Mouse (Mus musculus): Measurements from ENCODE around the gene B4galnt1. TPM values are rescaled to one million over a fixed set of nuclear protein-coding genes. Genes with fewer than 3 reads are reported as not detected.
"Not testable (repeated sequence)": the region's sequence is repeated elsewhere in the genome, so short reads cannot be mapped to it uniquely, and the experiment has no call there.

Gene B4galnt1
- total RNA-seq, 1 experiment from 2014 or later: 166 TPM

DNA sequence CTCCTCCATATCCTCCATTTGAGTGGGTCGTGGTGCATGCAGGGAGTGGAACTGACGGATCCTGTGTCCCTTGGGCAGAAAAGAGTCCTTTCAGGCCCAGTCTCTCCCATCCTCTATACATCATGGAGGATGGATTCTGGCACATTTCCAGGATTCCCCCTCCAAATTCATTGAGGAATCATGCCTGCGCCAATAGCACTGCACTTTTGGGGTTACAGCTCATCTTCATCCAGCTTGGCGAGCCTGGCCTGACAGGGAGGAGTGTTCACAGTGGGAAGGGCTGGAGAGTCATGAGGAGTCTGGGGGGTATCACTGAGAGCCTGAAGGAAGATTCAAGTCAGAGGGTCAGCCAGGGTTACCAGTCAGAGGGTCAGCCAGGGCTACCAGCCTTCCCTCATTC lies 17.6 kb downstream of the B4galnt1 start:
- ATAC-seq (replicated peaks; ENCODE audit: insufficient number of reproducible peaks, low FRiP score, low TSS enrichment, poor library complexity, severe bottlenecking): no peak

DNA sequence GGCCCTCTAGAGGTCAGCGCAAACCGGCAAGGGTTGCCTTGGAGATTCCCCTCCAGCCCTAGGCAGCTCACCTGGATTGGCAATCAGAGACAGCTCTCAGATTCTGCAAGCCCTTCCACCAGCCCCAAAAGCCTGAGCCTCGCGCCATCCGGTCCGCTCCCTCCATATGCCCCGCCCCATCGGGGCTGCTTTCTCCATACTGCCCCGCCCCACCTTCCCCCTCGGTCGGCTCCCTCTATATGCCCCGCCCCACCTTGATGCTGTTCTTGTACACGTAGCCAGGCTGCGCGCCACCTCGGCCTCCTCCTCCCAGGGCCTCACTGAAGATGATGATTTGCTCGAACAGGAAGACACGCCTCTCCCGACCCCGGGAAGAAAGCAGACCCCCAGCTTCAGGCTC lies 18.7 kb downstream of the B4galnt1 start:
- no peak for ATAC-seq (replicated peaks; ENCODE audit: insufficient number of reproducible peaks, low FRiP score, low TSS enrichment, poor library complexity, severe bottlenecking)

DNA sequence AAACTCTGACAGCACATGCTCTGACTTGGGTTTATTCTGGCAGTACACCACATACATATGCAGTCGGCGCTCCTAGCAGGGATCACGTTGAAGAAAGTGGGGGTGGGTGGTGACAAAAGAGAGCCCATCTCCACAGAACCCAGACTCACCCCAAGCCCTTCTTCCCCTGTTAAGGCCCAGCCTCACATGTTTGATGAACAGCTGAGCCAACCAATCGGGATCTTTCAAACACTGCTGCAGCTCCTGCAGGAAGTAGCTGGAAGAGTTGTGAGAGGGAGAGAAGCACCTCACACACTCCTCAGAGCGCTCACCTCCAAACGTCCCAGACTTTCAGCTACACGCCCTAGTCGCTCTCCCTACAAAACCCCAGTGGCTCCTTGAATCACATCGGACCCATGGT lies 20.1 kb downstream of the B4galnt1 start:
- ATAC-seq (replicated peaks; ENCODE audit: insufficient number of reproducible peaks, low FRiP score, low TSS enrichment, poor library complexity, severe bottlenecking): no peak

DNA sequence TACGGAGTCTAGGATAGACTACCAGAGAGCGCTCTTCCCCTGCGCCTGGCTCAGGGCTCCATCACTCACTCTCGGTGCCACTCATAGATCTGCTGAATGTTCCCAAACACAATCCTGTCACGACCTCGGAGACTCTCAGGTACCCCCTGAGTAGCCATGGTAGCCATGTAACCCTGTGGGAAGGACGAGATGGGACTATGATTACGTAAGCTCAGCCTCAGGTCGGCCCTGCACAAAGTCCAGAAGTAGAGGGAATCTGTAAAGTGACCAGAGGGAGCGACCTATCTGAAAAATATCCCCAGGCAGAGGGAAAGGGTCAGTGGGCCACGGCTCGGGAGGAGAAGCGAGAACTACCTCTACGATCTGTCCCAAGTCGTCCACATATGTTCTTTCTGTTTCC lies 20.5 kb downstream of the B4galnt1 start:
- no peak for ATAC-seq (replicated peaks; ENCODE audit: insufficient number of reproducible peaks, low FRiP score, low TSS enrichment, poor library complexity, severe bottlenecking)

DNA sequence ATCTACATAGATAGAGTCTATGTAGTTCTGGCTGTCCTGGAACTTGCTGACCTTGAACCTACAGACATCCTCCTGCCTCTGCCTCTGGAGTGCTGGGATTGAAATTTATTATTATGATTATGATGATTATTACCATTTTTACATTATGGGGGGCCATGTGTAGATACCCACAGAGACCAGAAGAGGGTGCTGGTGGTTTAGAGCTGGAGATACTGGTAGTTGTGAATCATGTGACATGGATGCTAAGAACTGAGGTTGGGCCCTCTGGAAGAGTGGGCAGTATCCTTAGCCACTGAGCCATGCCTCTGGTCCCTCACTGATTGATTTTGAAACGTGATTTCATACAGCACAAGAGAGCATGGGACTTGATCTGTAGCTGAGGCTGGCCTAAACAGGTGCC lies 21.4 kb downstream of the B4galnt1 start:
- no peak for ATAC-seq (replicated peaks; ENCODE audit: insufficient number of reproducible peaks, low FRiP score, low TSS enrichment, poor library complexity, severe bottlenecking)

DNA sequence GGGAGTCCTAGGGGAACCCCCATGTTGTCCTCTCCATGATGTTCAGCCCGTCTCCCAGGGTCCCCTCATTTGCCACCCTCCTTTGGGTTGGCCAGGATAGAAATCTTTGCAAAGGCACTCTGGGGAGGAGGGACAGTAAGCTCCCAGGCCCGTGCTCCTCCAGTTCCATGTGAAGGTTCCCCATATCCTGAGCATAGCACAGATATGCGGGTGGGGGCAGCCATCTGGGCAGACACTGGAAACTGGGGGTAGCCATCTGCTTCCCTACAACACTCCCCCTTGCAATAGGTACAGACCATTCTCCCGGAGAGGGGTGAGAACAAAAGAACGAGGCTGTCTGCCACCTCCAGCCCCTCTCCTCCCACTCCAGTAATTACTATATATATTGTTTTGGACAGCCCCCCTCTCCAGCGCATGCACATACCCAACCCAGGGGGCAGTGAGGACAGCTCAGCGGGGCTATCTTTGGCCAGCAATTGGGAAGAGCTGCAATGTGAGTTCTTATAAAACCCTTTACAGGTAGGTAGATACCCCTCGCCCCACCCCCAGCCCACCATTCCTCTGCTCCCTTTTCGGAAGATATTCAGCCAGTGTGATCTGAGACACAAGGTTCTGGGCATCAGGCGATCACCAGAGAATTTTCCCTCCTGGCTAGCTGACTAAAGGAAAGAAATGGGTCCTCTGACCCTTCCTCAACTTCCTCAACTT lies 22.5 kb downstream of the B4galnt1 start:
- no peak for ATAC-seq (replicated peaks; ENCODE audit: insufficient number of reproducible peaks, low FRiP score, low TSS enrichment, poor library complexity, severe bottlenecking)

DNA sequence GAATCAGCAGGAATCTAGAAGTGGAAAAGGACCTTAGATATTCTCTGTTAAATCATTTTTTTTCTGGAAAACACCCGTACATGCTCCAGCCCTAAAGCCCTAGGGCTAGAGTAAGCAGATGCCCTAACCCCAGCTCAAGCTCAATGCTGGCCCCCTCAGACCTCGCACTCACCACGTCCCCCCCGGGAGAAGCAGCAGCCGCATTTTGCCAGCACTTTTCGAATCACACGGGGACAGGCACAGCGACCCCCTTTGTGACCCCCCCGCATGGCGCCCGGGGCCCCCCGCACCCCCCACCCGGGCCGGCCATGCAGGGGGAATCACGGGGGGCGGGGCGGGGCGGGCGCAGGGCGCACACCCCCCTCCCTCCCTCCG lies 23.0 kb downstream of the B4galnt1 start:
- ATAC-seq (replicated peaks; ENCODE audit: insufficient number of reproducible peaks, low FRiP score, low TSS enrichment, poor library complexity, severe bottlenecking): no peak

DNA sequence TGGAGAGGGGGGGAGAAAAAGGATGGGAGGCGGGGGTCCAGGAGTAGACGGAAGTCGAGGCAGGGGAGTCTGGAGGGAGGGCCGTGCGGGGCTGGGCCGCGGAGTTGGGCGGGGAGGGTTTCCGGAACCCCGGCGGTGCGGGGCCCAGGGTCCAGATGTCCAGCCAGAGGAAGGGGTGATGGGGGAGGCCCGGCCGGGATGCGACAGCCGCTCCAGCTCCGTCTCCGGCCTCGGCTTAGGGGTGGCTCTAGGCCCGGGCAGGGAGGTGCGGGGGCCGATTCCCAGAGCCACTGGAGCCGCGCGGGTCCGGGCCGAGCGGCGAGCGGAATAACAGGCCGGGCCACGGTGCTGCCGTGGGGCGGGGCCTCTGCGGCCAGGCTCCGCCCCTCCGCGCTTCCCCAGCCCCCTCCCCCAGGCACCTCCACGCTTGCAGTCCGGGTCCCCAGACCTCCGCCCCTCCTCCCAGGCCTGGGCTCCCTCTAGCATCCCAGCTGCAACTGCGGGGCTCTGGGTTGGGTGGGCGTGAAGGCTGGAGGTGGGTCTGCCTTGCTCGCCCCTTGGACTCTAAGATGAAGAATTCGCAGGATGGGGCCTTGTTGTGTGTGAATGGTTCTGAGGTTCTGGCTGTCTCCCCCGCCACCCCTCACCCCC lies 23.6 kb downstream of the B4galnt1 start:
- no peak for ATAC-seq (replicated peaks; ENCODE audit: insufficient number of reproducible peaks, low FRiP score, low TSS enrichment, poor library complexity, severe bottlenecking)

DNA sequence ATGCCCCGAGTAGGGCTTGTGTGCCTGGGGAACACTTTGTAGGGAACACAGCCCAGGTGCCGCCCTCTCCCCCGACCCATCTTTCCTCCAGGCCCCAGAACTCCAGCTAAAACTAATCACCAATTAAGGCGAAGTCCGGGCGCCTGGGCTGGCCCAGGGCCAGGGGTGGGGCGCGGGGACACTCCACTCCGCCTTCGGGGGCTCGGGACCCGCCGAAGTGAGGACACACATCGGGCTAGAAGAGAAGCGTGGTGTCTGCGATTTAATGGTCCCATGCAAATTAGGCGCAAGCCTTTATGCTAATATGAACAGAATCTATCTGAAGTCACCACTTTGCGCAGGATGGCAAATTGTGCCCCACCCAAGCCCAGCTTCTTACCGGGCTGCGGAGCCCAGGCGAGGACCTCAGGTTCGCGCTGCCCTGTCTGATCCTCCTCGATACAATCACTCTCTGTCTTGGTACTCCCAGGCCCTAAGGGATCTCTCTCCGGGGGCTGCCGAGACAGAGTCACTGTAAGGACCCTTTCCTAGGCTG lies 24.2 kb downstream of the B4galnt1 start:
- ATAC-seq (replicated peaks; ENCODE audit: insufficient number of reproducible peaks, low FRiP score, low TSS enrichment, poor library complexity, severe bottlenecking): no peak

DNA sequence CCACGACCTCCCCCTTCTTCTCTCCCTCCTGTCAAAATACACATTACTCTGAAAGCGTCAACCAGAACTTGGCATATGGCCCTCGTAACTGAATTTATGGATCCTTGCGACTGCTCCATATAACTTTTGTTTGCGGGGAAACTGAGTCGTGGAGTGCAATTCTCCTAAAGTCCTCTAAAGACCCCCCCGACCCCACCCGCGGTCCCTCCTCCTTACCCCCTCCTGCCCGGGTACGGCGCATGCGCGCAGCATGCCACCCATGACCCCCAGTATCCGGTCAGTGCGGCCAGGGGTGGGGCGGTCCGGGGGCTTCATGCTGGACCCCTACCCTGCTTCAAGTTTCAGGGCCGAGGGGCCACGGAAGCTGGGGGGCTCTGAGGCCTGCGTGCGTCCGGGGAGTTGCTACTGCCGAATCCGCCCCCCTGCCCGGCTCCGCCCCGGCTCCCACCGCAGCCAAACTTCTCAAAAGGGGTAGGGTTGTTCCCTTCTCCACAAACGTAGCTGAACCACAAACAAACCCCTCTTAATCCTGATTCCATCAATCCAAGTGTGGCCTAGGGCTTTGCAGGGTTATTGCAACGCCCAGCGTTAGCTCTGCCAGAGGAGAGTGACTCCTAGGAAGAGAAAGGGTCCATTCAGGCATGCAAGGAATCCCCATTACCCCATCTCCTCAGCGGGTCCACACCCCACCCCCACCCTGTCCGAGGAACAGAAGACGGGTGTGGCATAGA lies 24.8 kb downstream of the B4galnt1 start, which contains the start of gene Arhgef25:
Gene Arhgef25 (minus strand): TSS at position 433 of the 731 bp plus-strand sequence.
- no peak for ATAC-seq (replicated peaks; ENCODE audit: insufficient number of reproducible peaks, low FRiP score, low TSS enrichment, poor library complexity, severe bottlenecking)

DNA sequence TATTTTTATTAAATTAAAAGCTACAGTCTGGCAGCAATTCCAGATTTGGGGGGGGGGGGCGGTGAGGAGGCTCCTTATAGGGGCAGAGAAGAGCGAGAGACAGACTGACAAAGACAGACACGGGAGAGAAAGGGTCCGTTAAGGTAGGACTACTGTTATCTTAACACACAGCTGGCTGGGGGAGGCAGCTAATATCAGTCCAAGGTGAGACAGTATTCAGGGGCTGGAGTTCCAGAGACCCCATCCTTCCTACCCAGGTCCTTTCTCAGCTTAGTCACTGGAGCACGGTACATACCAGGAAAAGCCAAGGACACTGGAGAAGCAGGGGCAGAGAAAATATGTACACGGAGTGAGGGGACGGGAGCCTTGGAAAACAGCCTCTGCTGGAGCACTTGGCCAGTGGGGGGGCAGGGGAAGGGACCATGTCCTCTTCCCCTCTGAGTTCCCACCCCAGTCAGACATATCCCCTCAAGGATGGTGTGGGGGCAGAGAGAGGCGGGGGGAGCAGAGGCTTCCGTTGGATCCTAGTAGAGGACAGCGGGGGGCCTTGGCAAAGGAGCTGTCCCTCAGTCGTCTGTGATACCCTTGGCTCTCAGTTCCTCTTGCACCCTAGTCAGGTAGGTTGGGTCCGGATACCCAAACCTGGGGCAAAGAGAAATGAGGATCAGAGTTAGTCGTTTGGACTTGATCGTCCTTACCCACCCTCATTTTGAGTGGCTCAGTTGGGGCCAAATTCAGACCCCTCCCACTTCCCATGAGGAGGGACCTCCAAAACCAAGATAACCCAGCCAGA lies 25.6 kb downstream of the B4galnt1 start:
- no peak for ATAC-seq (replicated peaks; ENCODE audit: insufficient number of reproducible peaks, low FRiP score, low TSS enrichment, poor library complexity, severe bottlenecking)

DNA sequence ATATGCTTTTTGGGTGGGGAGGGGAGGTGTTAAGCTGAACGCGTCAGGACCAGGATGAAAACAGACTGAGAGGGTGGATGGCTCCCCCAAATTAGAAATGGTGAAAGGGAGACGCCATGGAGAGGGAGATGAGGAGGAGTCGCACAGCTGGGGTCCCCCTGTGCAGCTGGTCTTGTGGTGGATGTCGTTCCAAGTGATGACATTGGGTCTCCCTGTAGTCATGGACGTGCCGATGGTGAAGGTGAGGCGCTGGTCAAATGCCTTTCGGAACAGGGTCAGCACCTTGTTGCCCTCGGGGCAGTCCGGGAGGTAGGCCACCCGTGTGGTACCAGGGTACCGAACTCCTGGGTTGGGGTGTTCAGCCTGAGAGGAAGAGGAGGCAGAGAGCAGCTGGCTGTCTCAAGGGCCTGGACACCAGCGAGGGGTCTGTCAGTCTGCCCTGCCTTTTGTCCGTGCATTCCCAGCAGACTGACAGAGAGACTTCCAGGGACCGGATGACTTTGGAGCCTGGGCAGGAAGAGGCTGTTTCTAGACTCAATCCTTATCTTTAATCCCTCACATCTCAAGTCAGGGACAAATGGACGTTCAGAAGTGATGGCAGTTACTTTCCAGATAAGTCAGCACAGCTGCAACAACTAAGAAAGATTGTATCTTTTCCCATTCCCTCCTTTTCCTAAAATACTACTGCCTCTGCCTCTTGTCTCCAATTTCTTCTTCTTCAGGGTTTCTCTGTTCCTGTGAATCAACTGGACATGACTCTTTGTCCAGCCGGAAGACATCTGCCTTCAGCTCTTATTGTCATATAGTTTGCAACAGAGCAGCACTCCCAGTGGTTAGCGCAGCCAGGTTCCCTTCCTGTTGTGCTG lies 26.4 kb downstream of the B4galnt1 start:
- no peak for ATAC-seq (replicated peaks; ENCODE audit: insufficient number of reproducible peaks, low FRiP score, low TSS enrichment, poor library complexity, severe bottlenecking)

DNA sequence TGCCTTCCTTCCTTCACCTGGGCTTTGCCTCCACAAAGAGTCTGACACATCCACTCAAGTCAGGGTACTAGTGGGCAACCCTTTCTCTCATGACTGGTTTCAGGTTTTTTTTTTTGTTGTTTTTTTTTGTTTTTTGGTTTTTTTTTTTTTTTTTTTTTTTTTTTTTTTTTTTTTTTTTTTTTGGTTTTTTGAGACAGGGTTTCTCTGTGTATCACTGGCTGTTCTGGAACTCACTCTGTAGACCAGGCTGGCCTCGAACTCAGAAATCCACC lies 27.0 kb downstream of the B4galnt1 start:
- not testable (repeated sequence) for ATAC-seq (replicated peaks; ENCODE audit: insufficient number of reproducible peaks, low FRiP score, low TSS enrichment, poor library complexity, severe bottlenecking)

DNA sequence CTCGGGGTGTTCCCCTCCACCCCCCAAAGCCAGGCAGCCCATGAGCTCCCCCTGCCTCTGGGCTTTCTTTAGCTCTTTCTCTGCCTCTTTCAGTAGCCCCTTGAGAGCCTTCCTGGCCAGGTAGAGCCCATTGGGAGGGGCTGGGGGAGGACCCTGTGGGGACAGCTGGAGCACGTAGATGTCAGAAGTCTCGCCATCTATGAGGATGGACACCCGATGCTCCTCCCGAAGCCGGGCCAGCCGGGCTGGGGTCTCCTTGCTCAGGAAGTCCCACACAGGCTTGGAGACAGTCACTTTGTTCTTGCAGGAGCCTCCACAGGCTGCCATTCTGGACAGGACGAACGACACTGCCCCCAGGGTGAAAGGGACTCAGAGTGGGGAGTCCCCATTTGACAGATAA lies 28.0 kb downstream of the B4galnt1 start:
- ATAC-seq (replicated peaks; ENCODE audit: insufficient number of reproducible peaks, low FRiP score, low TSS enrichment, poor library complexity, severe bottlenecking): no peak

DNA sequence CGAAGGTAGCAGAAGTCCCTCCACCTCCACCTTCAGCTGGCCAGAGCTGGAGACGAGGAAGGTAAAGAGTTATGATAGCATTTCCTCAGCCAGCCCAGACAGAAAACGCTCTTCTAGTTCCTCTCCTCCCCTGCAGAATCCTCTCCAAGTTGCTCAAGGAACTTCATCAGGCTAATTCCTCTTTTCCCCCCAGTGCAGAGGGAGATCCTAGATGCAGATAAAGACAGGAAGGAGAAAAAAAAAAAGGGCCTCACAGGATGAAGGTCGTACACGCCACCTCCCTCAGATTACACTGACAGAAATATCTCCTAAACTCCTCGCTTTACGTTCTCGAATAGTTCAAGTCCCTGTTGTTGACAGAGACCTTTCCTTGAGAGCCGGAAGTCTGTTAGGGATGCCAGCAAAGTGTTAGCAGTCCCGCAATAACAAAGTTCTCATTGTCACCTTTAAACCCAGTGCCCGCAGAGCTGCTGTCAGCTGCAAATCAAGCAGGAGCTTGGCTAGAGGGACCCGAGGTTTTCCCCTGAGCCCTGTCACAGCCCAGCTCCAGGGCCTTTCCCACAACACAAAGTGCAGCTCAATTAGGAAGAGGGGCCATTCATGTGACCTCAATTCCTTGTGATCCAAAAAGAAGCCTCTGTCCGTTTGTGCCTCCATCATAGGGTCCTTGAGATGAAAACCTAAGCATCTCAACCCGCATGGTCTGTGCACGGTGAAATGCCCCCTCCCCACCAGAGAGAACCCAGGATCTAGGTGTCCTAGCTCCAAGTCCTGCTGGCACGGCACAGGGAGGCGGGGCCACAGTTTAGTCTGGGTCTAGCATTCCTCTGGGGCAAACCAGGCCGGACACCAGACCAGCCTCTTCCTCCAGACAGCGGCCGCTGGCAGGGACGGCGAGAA lies 29.7 kb downstream of the B4galnt1 start:
- ATAC-seq (replicated peaks; ENCODE audit: insufficient number of reproducible peaks, low FRiP score, low TSS enrichment, poor library complexity, severe bottlenecking): no peak

DNA sequence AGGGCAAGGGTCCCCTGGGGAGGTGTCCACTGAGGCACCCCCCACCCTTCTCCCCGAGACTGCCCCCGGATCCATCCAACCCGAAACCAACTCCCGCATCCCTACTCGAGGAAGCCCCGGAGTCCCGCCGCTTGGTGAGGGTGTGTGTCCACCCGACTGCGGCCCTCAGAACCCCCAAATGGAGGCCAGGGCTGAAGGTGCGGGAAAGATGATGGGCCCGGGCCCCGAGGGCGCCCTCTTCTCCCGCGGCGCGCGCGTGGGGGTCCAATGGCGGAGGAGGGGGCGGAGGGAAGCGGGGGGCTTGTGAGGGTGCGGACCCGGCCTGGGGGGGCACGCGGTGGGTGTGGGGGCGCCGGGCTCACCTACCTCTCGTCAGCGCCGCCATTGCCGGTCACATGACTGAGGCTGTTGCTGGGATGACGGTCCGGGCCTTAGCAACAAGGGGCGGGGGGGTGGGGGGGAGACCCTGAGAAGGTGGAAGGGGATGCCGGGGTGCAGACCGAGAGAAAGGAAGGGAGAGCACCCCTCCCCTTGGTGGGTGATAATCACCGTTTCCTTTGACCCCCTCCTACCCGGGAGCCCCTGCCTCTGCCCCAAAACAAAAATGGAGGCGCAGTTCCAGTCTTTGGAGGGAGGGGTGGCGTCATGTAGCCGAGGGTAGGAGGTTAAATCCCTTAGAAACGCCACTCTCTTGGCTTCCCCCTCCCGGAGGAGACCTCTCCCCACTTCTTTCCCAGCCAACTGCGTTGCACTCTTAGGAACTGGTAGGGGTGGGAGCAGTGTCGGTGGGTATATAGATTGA lies 30.5 kb downstream of the B4galnt1 start, which contains the start of gene Dtx3:
Gene Dtx3 (minus strand): TSS at position 401 of the 802 bp plus-strand sequence.
- no peak for ATAC-seq (replicated peaks; ENCODE audit: insufficient number of reproducible peaks, low FRiP score, low TSS enrichment, poor library complexity, severe bottlenecking)

Data from monocyte, adult 5-6 weeks (primary cell).